Mouse (Mus musculus): ENCODE measurements around the gene Apol10a. TPM values are rescaled to one million over a fixed set of nuclear protein-coding genes. Genes with fewer than 3 reads are reported as not detected.
A peak's percentile ranks its signal among the peaks of the same experiment; 100 is the strongest.
"Not testable (repeated sequence)": the region's sequence is repeated elsewhere in the genome, so short reads cannot be mapped to it uniquely, and the experiment has no call there.

Gene Apol10a
- not detected for total RNA-seq (2021)
- long read RNA-seq, experiment 1: 0 reads
- long read RNA-seq, experiment 2: 0 reads

GRCm38 (mm10) chr15:77476693-77477092, at the start of gene Apol10a:
Gene Apol10a, plus strand, starts transcription at chr15:77477047.
- intact Hi-C loops (cut with DNase I): loop anchor here (10.0 kb wide), 1 partner anchor 188 kb away; no protein-coding TSS in a partner anchor
- not testable (repeated sequence) for H3K27ac ChIP-seq; H3K4me3 ChIP-seq; DNase-seq (ENCODE audit: extremely low spot score in 1 of 2, low spot score in 2 of 2)

- DNase-seq (ENCODE audit: extremely low spot score in 1 of 2, low spot score in 2 of 2); H3K27ac ChIP-seq; intact Hi-C loops (cut with DNase I); H3K4me3 ChIP-seq: not testable (repeated sequence)
Measured at GRCm38 (mm10) chr15:77428690-77429448, 48.0 kb upstream of the Apol10a start.

DNA sequence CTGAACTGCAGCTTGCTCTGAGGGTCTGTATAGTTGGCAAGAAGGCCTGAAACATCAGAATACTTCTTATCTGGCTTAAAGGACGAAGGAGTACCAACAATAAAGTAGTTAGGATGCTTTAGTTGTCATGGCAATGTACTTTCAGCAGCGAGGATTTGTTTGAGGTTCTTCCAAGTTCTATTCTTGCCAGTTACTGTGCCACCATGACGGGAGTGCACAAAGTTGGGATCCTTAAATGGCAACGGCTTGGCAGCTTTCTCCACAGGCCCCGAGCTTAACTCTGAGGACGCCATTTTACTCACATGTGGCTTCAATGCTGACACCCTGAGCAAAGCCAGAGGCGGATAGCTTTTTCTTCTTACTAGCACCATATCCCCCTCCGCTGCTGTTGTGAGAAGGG, 32.1 kb upstream of the Apol10a start:
- intact Hi-C loops (cut with DNase I); H3K27ac ChIP-seq: not testable (repeated sequence)

DNA sequence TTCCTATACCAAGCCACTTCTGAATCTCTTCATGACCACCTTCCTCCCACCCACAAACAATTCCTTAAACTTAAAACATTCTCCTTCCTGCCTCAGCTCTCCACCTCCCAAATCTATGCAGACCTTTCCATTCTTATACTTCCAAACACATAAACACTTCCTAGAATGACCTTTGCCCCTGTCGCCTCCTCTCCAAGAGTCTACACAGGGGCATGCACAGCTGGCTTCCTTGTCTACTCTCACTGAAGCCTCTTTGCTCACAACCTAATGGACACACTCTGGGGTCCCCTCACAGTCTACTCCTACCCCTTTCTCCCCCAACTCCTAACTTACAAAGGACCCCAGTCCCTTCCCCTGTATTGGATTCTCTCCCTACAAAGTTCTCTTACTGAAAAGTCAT, 31.2 kb upstream of the Apol10a start:
- intact Hi-C loops (cut with DNase I); DNase-seq (ENCODE audit: extremely low spot score in 1 of 2, low spot score in 2 of 2); H3K27ac ChIP-seq; H3K4me3 ChIP-seq: not testable (repeated sequence)

More for the DNA sequence above, 32.1 kb upstream of the Apol10a start:
- peak; percentile 18 to 20 for DNase-seq (ENCODE audit: extremely low spot score in 1 of 2, low spot score in 2 of 2)
- H3K4me3 ChIP-seq: not testable (repeated sequence)

GRCm38 (mm10) chr15:77447392-77447791, 29.5 kb upstream of the Apol10a start, which contains the start of gene Apol7b:
Gene Apol7b, minus strand, starts transcription at chr15:77447492.
- H3K27ac ChIP-seq; intact Hi-C loops (cut with DNase I); DNase-seq (ENCODE audit: extremely low spot score in 1 of 2, low spot score in 2 of 2); H3K4me3 ChIP-seq: not testable (repeated sequence)

DNA sequence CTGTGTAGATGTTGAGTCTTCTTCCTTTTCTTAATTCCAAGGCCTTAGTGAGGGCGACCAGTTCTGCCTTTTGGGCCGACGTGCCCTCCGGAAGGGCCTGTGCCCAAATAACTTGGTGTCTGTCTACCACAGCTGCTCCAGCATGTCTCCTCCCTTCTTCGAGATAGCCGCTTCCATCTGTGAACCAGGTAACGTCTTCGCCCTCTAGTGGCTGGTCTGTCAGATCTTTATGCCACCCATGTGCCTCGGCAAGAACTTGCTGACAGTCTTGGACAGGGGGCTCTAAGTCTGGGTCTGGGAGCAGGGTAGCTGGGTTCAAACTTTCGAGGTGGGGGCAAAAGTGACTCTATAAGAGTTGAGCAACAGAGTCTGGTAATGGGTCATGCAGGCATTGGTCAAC, 26.9 kb upstream of the Apol10a start:
- H3K27ac ChIP-seq; H3K4me3 ChIP-seq; intact Hi-C loops (cut with DNase I): not testable (repeated sequence)
- peak in 1 of 2 experiments; percentile 24 for DNase-seq (ENCODE audit: extremely low spot score in 1 of 2, low spot score in 2 of 2)
- TF ChIP-seq CTCF (IDR thresholded peaks at IDR 0.05): peak; percentile 33

GRCm38 (mm10) chr15:77474699-77475390, 2.0 kb upstream of the Apol10a start:
- H3K4me3 ChIP-seq; H3K27ac ChIP-seq; DNase-seq (ENCODE audit: extremely low spot score in 1 of 2, low spot score in 2 of 2): not testable (repeated sequence)
- intact Hi-C loops (cut with DNase I): loop anchor here (10.0 kb wide), 1 partner anchor 190 kb away; no protein-coding TSS in a partner anchor

- no peak overlapping the region for H3K4me3 ChIP-seq
- intact Hi-C loops (cut with DNase I): no loop called here
- no peak overlapping the region for H3K27ac ChIP-seq
- DNase-seq (ENCODE audit: extremely low spot score in 1 of 2, low spot score in 2 of 2): no peak
- TF ChIP-seq CTCF (IDR thresholded peaks at IDR 0.05): no peak
Measured at GRCm38 (mm10) chr15:77482140-77482794, 5.4 kb downstream of the Apol10a start.

- H3K4me3 ChIP-seq; H3K27ac ChIP-seq; intact Hi-C loops (cut with DNase I); DNase-seq (ENCODE audit: extremely low spot score in 1 of 2, low spot score in 2 of 2): not testable (repeated sequence)
Measured at GRCm38 (mm10) chr15:77493181-77493580, 16.3 kb downstream of the Apol10a start.

- intact Hi-C loops (cut with DNase I); H3K4me3 ChIP-seq; H3K27ac ChIP-seq; DNase-seq (ENCODE audit: extremely low spot score in 1 of 2, low spot score in 2 of 2): not testable (repeated sequence)
Measured at GRCm38 (mm10) chr15:77494694-77495093, 17.8 kb downstream of the Apol10a start.

- H3K4me3 ChIP-seq; H3K27ac ChIP-seq; intact Hi-C loops (cut with DNase I); DNase-seq (ENCODE audit: extremely low spot score in 1 of 2, low spot score in 2 of 2): not testable (repeated sequence)
Measured at GRCm38 (mm10) chr15:77507966-77508365, 31.1 kb downstream of the Apol10a start, which contains the start of gene Apol11a. Gene Apol11a, plus strand, starts transcription at chr15:77508271.

GRCm38 (mm10) chr15:77520596-77520995, 43.7 kb downstream of the Apol10a start:
- intact Hi-C loops (cut with DNase I); DNase-seq (ENCODE audit: extremely low spot score in 1 of 2, low spot score in 2 of 2); H3K27ac ChIP-seq; H3K4me3 ChIP-seq: not testable (repeated sequence)
